30 mouse cellular contexts compared by ENCODE assay signal in genomic region chr6:122946760-122947159, GRCm38 (mm10). TPM values are rescaled to one million over a fixed set of nuclear protein-coding genes. Genes with fewer than 3 reads are reported as not detected.
DNase-seq lines count a peak whose midpoint lies in the region; ATAC-seq lines count a peak whose summit lies in the region.
"Had no signal": no experiment of that assay in that cellular context is flagged by ENCODE, and none has a peak within 500 bp of the region (broad histone marks: within the 10 kb centered on the region; RNA-seq: fewer than 3 reads in every experiment).

No protein-coding gene starts in this region.

- no peaks in the 10 kb centered on the region for H3K79me2 ChIP-seq in macrophage (ENCODE audit: inconsistent target)

- WGBS in macrophage (ENCODE audit: missing documents), result 51% methylated on average over 2 of the region's 2 CpGs

- peak; percentile 20 for DNase-seq in lung, postnatal 36 days
- DNase-seq in lung, adult 18-20 months, result no peak
- peak; percentile 1 for DNase-seq in brain, adult 2 months (ENCODE audit: low read depth, low spot score)
- no peak for DNase-seq in natural killer cell, adult 2 months (ENCODE audit: low spot score in 2 of 2)
- no peak for DNase-seq in layer of hippocampus, adult 9-10 months (ENCODE audit: low spot score)
- DNase-seq in left cerebral cortex, postnatal 10 days (ENCODE audit: extremely low spot score in 1 of 2, low spot score in 2 of 2), result no peak
- DNase-seq: adrenal gland, postnatal 14 days; cerebellum, adult 2 months; cerebellum, postnatal 10 days; embryo, embryonic 11 days; gastrocnemius, adult 2 months; heart, postnatal 36 days had no signal

- no peak overlapping the region for H3K4me3 ChIP-seq in macrophage (ENCODE audit: inconsistent target)
- H3K4me3 ChIP-seq: embryonic facial prominence, embryonic 15.5 days; erythroblast, embryonic 14.5 days; forebrain, embryonic 10.5 days; gastrocnemius, adult 2 months; heart, embryonic 12.5 days; hindbrain, embryonic 15.5 days had no signal

- peak; percentile 46; the same call in 1 of the 2 replicates for ATAC-seq in neutrophil, adult 5-6 weeks (ENCODE audit: extremely low read depth, insufficient number of reproducible peaks, low FRiP score, poor library complexity, severe bottlenecking)
- ATAC-seq: activated CD4-positive, CD25-positive, alpha-beta regulatory T cell, adult 4 months; CD4-positive, CD25-positive, alpha-beta regulatory T cell, adult 4 months; forebrain, embryonic 14.5 days; Patski had no signal

- H3K36me3 ChIP-seq in macrophage (ENCODE audit: inconsistent target), result no peaks in the 10 kb centered on the region
- H3K36me3 ChIP-seq: embryonic facial prominence, embryonic 15.5 days; forebrain, embryonic 10.5 days; G1E; heart, embryonic 12.5 days; hindbrain, embryonic 15.5 days had no signal

- peak overlapping the region; percentile 70 for H3K27ac ChIP-seq in macrophage
- H3K27ac ChIP-seq: embryonic facial prominence, embryonic 15.5 days; forebrain, embryonic 10.5 days; gastrocnemius, adult 2 months; hindbrain, embryonic 15.5 days had no signal

- intact Hi-C loops in left cerebral cortex, postnatal 10 days (cut with DNase I), result no loop called here

RNA-seq across cellular contexts. Expression of gene Clec4a3, which starts 5.6 kb away (rescaled TPM):
- total RNA-seq in macrophage (2018; cell fraction: chromatin; rRNA removed), result 100 to 1,000 TPM in 9 of 26 experiments, 10 to 100 TPM in 14, 1 to 10 TPM in 3; 5.2 to 162 (median 63.3) TPM
- total RNA-seq in macrophage (2018; cell fraction: cytosol; rRNA removed), result 100 to 1,000 TPM; 139 to 572 (median 262) TPM
- 100 to 1,000 TPM in 17 of 26 experiments, 10 to 100 TPM in 9; 33.0 to 342 (median 158) TPM for total RNA-seq in macrophage (2018; cell fraction: nucleus; rRNA removed)
- polyA plus RNA-seq in macrophage (2018), result 62.0 to 300 TPM (median 177 TPM) in 3 replicates
- 37.1 and 53.7 TPM in 2 replicates for total RNA-seq in neutrophil, adult 5-6 weeks (2017)
- under 1 TPM; 0.81 to 0.88 TPM for total RNA-seq in left cerebral cortex, postnatal 10 days (2021)
- total RNA-seq: G1E had no signal
- polyA plus RNA-seq: erythroblast, embryonic 14.5 days; forebrain, embryonic 10.5 days; G1E; Patski had no signal

RNA-seq across cellular contexts. Expression of gene Clec4a1, which starts 25.1 kb away (rescaled TPM):
- 100 to 1,000 TPM in 13 of 26 experiments, 10 to 100 TPM in 13; 28.6 to 298 (median 102) TPM for total RNA-seq in macrophage (2018; cell fraction: chromatin; rRNA removed)
- 100 to 1,000 TPM; 149 to 740 (median 378) TPM for total RNA-seq in macrophage (2018; cell fraction: cytosol; rRNA removed)
- 100 to 1,000 TPM in 25 of 26 experiments, 10 to 100 TPM in 1; 48.5 to 598 (median 241) TPM for total RNA-seq in macrophage (2018; cell fraction: nucleus; rRNA removed)
- polyA plus RNA-seq in macrophage (2018), result 65.6 to 266 TPM (median 257 TPM) in 3 replicates
- 15.6 and 15.8 TPM in 2 replicates for total RNA-seq in neutrophil, adult 5-6 weeks (2017)
- under 1 TPM; 0.30 to 0.43 TPM for total RNA-seq in left cerebral cortex, postnatal 10 days (2021)
- polyA plus RNA-seq: erythroblast, embryonic 14.5 days; G1E had no signal

RNA-seq across cellular contexts. Expression of gene Clec4a4, which starts 43.4 kb away (rescaled TPM):
- total RNA-seq in macrophage (2018; cell fraction: chromatin; rRNA removed), result 1 to 10 TPM in 22 of 26 experiments, not detected in 4; 1.6 to 8.1 (median 3.7) TPM
- 1 to 10 TPM in 18 of 26 experiments, under 1 TPM in 8; 0.49 to 4.6 (median 2.1) TPM for total RNA-seq in macrophage (2018; cell fraction: cytosol; rRNA removed)
- total RNA-seq in macrophage (2018; cell fraction: nucleus; rRNA removed), result 1 to 10 TPM in 22 of 26 experiments, not detected in 4; 1.5 to 5.6 (median 2.8) TPM
- polyA plus RNA-seq in macrophage (2018), result 0.41 to 1.2 TPM (median 0.80 TPM) in 3 replicates
- total RNA-seq in neutrophil, adult 5-6 weeks (2017), result 1.2 and 3.1 TPM in 2 replicates
- not detected for total RNA-seq in left cerebral cortex, postnatal 10 days (2021)
- total RNA-seq: adrenal gland, adult 18-20 months; adrenal gland, postnatal 14 days; G1E; gastrocnemius, adult 2 months; gastrocnemius, postnatal 4 days; heart, adult 8-10 months; heart, postnatal 36 days had no signal
- polyA plus RNA-seq: activated CD4-positive, CD25-positive, alpha-beta regulatory T cell, adult 4 months; CD4-positive, CD25-positive, alpha-beta regulatory T cell, adult 4 months; cerebellum, adult 2 months; embryonic facial prominence, embryonic 11.5 days; embryonic facial prominence, embryonic 15.5 days; erythroblast, embryonic 14.5 days; forebrain, embryonic 10.5 days; forebrain, embryonic 14.5 days; G1E; heart, embryonic 12.5 days; heart, embryonic 16.5 days; hindbrain, embryonic 11.5 days; hindbrain, embryonic 15.5 days; Patski had no signal

Comparison
In these comparisons a context has a peak if more than half of its experiments do, and no peak if none do; other contexts are left out.
1. DNase-seq: peak in lung, postnatal 36 days (single experiment) and brain, adult 2 months (single experiment); none in lung, adult 18-20 months (0 of 2), natural killer cell, adult 2 months (0 of 2), layer of hippocampus, adult 9-10 months (single experiment) and left cerebral cortex, postnatal 10 days (0 of 2).
2. RNA of gene Clec4a3, which starts 5.6 kb away (total RNA-seq): 37.1 to 53.7 TPM in neutrophil, adult 5-6 weeks; 0.81 to 0.88 TPM in left cerebral cortex, postnatal 10 days; every median in the first group is over 10 times any median in the second.
3. RNA of gene Clec4a1, which starts 25.1 kb away (total RNA-seq): 15.6 to 15.8 TPM in neutrophil, adult 5-6 weeks; 0.30 to 0.43 TPM in left cerebral cortex, postnatal 10 days; every median in the first group is over 10 times any median in the second.